In genomic region chr17:35064951-35065947, GRCm38 (mm10) we compare ENCODE assay signal across 8 mouse cellular contexts. TPM values are rescaled to one million over a fixed set of nuclear protein-coding genes. Genes with fewer than 3 reads are reported as not detected.
DNase-seq lines count a peak whose midpoint lies in the region; ATAC-seq and TF ChIP-seq lines count a peak whose summit lies in the region.

TSS of gene Ly6g6c (plus strand) at chr17:35065388.

- no peaks in the 10 kb centered on the region; the same call in 1 of the 2 replicates for H3K27me3 ChIP-seq in spleen, adult 2 months (ENCODE audit: control insufficient read depth, insufficient read depth, low read length)
- H3K27me3 ChIP-seq in embryonic facial prominence, embryonic 13.5 days = peaks cover 56% of the 10 kb centered on the region
- peaks cover 67% of the 10 kb centered on the region for H3K27me3 ChIP-seq in limb, embryonic 10.5 days (ENCODE audit: low read depth, poor library complexity, severe bottlenecking)

- H3K9ac ChIP-seq in embryonic facial prominence, embryonic 13.5 days = peak within 1 kb of the TSS; percentile 58

- H3K36me3 ChIP-seq in spleen, adult 2 months (ENCODE audit: control insufficient read depth, insufficient read depth, low read length) = no peaks in the 10 kb centered on the region
- peaks cover 32% of the 10 kb centered on the region for H3K36me3 ChIP-seq in embryonic facial prominence, embryonic 13.5 days
- peaks cover 36% of the 10 kb centered on the region for H3K36me3 ChIP-seq in limb, embryonic 10.5 days

- DNase-seq in spleen, adult 2 months (ENCODE audit: low read depth in 1 of 2, low spot score in 2 of 2) = peak in 1 of 2 experiments; percentile 30
- no peak for DNase-seq in spleen, postnatal 14 days (ENCODE audit: low spot score in 2 of 2)
- DNase-seq in heart, postnatal 14 days = peak; percentile 53 to 59
- DNase-seq in limb, embryonic 10.5 days (ENCODE audit: low spot score) = peak; percentile 73
- peak; percentile 75 to 80 for DNase-seq in urinary bladder, postnatal 36 days (ENCODE audit: low spot score in 2 of 2)
- no peak for DNase-seq in c-Kit-positive CD71-positive TER-119-positive erythroid progenitor cells, embryonic 14.5 days (ENCODE audit: low spot score)

- no peak for TF ChIP-seq POLR2A in spleen, adult 2 months (IDR thresholded peaks at IDR 0.05; ENCODE audit: low read depth, low read length)

- 2% methylated on average over 48 of the region's 48 CpGs for WGBS in spleen, adult 2 months
- 2% methylated on average over 48 of the region's 48 CpGs for WGBS in embryonic facial prominence, embryonic 13.5 days
- WGBS in limb, embryonic 10.5 days = under 1% methylated on average over 48 of the region's 48 CpGs

- H3K4me2 ChIP-seq in embryonic facial prominence, embryonic 13.5 days = peak within 1 kb of the TSS; percentile 66

- H3K27ac ChIP-seq in spleen, adult 2 months (ENCODE audit: insufficient read depth, low read length) = no peak within 1 kb of the TSS
- H3K27ac ChIP-seq in embryonic facial prominence, embryonic 13.5 days = peak within 1 kb of the TSS; percentile 60; the same call in 1 of the 2 replicates
- peak within 1 kb of the TSS; percentile 71 for H3K27ac ChIP-seq in limb, embryonic 10.5 days

- peaks cover 8% of the 10 kb centered on the region for H3K4me1 ChIP-seq in spleen, adult 2 months (ENCODE audit: control insufficient read depth, insufficient read depth, insufficient read length)
- H3K4me1 ChIP-seq in embryonic facial prominence, embryonic 13.5 days = peaks cover 29% of the 10 kb centered on the region
- peaks cover 37% of the 10 kb centered on the region for H3K4me1 ChIP-seq in limb, embryonic 10.5 days

- peak; percentile 23; the same call in 1 of the 2 replicates for ATAC-seq in embryonic facial prominence, embryonic 13.5 days (ENCODE audit: insufficient number of reproducible peaks, insufficient read depth, low FRiP score, low TSS enrichment, low read depth)
- ATAC-seq in megakaryocyte-erythroid progenitor cell, adult 5-6 weeks (replicated peaks; ENCODE audit: low FRiP score, low TSS enrichment, poor library complexity, severe bottlenecking) = 0 out of 2 replicates have a peak, but pooled peaks have one; percentile 12

- intact Hi-C loops in heart, postnatal 14 days (cut with DNase I) = no loop called here

- TF ChIP-seq CTCF in spleen, adult 2 months (IDR thresholded peaks at IDR 0.05; ENCODE audit: extremely low read depth, insufficient read depth, insufficient read length, insufficient replicate concordance) = no peak

- H3K4me3 ChIP-seq in spleen, adult 2 months (ENCODE audit: extremely low read depth, insufficient read depth, insufficient read length) = peak within 1 kb of the TSS; percentile 49
- H3K4me3 ChIP-seq in embryonic facial prominence, embryonic 13.5 days = peak within 1 kb of the TSS; percentile 41
- peak within 1 kb of the TSS; percentile 50 for H3K4me3 ChIP-seq in limb, embryonic 10.5 days

- H3K9me3 ChIP-seq in embryonic facial prominence, embryonic 13.5 days = no peaks in the 10 kb centered on the region
- no peaks in the 10 kb centered on the region for H3K9me3 ChIP-seq in limb, embryonic 10.5 days (replicated peaks)

RNA-seq across cellular contexts. Expression of gene Ly6g6c, which starts in this region (rescaled TPM):
- polyA plus RNA-seq in spleen, adult 2 months (2012; rRNA removed) = 0.47 and 0.59 TPM in 2 replicates
- 0.87 and 1.0 TPM in 2 replicates for polyA plus RNA-seq in embryonic facial prominence, embryonic 13.5 days (2015; fragmentation: Nextera tagmentation; extraction: Ambion mirVana)
- not detected for total RNA-seq in heart, postnatal 14 days (2021)
- not detected in 2 replicates for polyA plus RNA-seq in limb, embryonic 10.5 days (2016; fragmentation: Nextera tagmentation; extraction: Ambion mirVana)
- not detected in 2 replicates for total RNA-seq in megakaryocyte-erythroid progenitor cell, adult 5-6 weeks (2014; fragmentation: Nextera tagmentation)
- total RNA-seq in megakaryocyte-erythroid progenitor cell, adult 5-6 weeks (2017) = not detected in 2 replicates

Comparison
In these comparisons a context has a peak if more than half of its experiments do, and no peak if none do; other contexts are left out.
1. Peak in DNase-seq in heart, postnatal 14 days; RNA of the gene not detected or under 1 TPM.
2. Peak in DNase-seq, H3K4me3 ChIP-seq and H3K27ac ChIP-seq in limb, embryonic 10.5 days; RNA of the gene not detected or under 1 TPM.
3. Peak in ATAC-seq in megakaryocyte-erythroid progenitor cell, adult 5-6 weeks; RNA of the gene not detected or under 1 TPM.
4. DNase-seq: peak in urinary bladder, postnatal 36 days (2 of 2); none in spleen, postnatal 14 days (0 of 2) and c-Kit-positive CD71-positive TER-119-positive erythroid progenitor cells, embryonic 14.5 days (single experiment).
5. Peak in every context shown above with its lines, with median percentiles within 50 percentile points of each other: H3K4me3 ChIP-seq.